Mouse (Mus musculus) small intestine, adult 2 months (tissue): ENCODE measurements around the gene Klf6. TPM values are rescaled to one million over a fixed set of nuclear protein-coding genes. Genes with fewer than 3 reads are reported as not detected.
A peak's percentile ranks its signal among the peaks of the same experiment; 100 is the strongest.

Experiments used
- H3K27ac ChIP-seq: fragments of 200-500 bp; 2 replicates; pipeline ENCODE4 v1.5.1; 2012; ENCODE audit warnings: low read depth, low read length, control low read depth, inconsistent platforms; ENCODE audit not compliant: insufficient read depth
- H3K27me3 ChIP-seq: fragments of 200-500 bp; 2 replicates; pipeline ENCODE4 v1.6.1; 2012; ENCODE audit warnings: mild to moderate bottlenecking, moderate library complexity, low read length, inconsistent platforms; ENCODE audit not compliant: control insufficient read depth, insufficient read depth
- H3K36me3 ChIP-seq: fragments of 200-500 bp; 2 replicates; pipeline ENCODE4 v1.6.1; 2012; ENCODE audit warnings: mild to moderate bottlenecking, low read length, control low read depth, inconsistent platforms; ENCODE audit not compliant: control insufficient read depth, insufficient read depth
- H3K4me1 ChIP-seq: fragments of 200-500 bp; 2 replicates; pipeline ENCODE4 v1.6.1; 2012; ENCODE audit warnings: low read length, inconsistent platforms, mixed read lengths; ENCODE audit not compliant: control insufficient read depth, insufficient read depth, insufficient read length
- H3K4me3 ChIP-seq: fragments of 200-500 bp; 2 replicates; pipeline ENCODE4 v1.5.1; 2012; ENCODE audit warnings: low read depth, mild to moderate bottlenecking, control low read depth, inconsistent platforms, low read length, moderate library complexity
- CTCF ChIP-seq: fragments of 200-500 bp; IDR thresholded peaks from 2 replicates; pipeline ENCODE4 v1.5.1; 2012; ENCODE audit warnings: low read depth, mild to moderate bottlenecking, control low read depth, inconsistent platforms, low read length, moderate library complexity, mixed read lengths; ENCODE audit not compliant: insufficient replicate concordance, insufficient read length; ENCODE audit errors: extremely low read depth
- POLR2A ChIP-seq: fragments of 200-500 bp; IDR thresholded peaks from 2 replicates; pipeline ENCODE4 v1.6.1; 2012; ENCODE audit warnings: low read depth, mild to moderate bottlenecking, control low read depth, inconsistent platforms, low read length, moderate library complexity
- WGBS: fragments of 180-500 bp; shearing (Covaris S2); methylation state at CpG from one replicate; pipeline ENCODE4 v1.1.7; 2018; 5-methylcytosine and 5-hydroxymethylcytosine counted together
- polyA plus RNA-seq: library from polyadenylated mRNA; depleted of rRNA; stranded (reverse); fragments of >200 nt; gene quantifications from 2 replicates; pipeline ENCODE4 v1.2.3, GENCODE M21; 2012

Klf6 gene
- polyA plus RNA-seq, 1 experiment, result 44.5 TPM

DNA sequence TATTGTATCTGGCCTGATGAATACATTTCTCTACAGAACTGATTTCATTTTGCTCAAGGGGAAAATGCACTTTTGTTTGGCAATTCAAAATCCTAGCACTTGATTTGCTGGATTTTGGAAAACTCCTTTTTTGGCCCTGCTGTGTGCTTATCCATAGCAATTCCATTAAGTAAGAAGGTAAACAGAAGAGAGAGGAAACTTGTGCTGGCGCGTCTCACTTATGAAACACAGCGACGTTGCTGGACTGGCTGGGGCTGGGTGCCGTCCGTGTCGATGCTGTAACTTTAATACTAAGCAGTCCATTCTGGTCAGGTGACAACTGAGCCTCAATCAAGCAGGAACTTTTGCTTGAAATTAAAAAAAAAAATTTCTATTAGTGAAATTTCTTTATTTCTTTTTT lies 8.6 kb downstream of the Klf6 start:
- H3K36me3 ChIP-seq, result peaks cover 46% of the 10 kb centered on the region
- TF ChIP-seq POLR2A (no peak), CTCF (no peak)
- no peak overlapping the region for H3K4me3 ChIP-seq
- H3K27ac ChIP-seq, result 0 out of 2 replicates have a peak overlapping the region, but pooled peaks have one; percentile 47
- 61% methylated on average over 7 of the region's 7 CpGs for WGBS
- no peaks in the 10 kb centered on the region for H3K27me3 ChIP-seq
- H3K4me1 ChIP-seq, result peaks cover 8% of the 10 kb centered on the region

DNA sequence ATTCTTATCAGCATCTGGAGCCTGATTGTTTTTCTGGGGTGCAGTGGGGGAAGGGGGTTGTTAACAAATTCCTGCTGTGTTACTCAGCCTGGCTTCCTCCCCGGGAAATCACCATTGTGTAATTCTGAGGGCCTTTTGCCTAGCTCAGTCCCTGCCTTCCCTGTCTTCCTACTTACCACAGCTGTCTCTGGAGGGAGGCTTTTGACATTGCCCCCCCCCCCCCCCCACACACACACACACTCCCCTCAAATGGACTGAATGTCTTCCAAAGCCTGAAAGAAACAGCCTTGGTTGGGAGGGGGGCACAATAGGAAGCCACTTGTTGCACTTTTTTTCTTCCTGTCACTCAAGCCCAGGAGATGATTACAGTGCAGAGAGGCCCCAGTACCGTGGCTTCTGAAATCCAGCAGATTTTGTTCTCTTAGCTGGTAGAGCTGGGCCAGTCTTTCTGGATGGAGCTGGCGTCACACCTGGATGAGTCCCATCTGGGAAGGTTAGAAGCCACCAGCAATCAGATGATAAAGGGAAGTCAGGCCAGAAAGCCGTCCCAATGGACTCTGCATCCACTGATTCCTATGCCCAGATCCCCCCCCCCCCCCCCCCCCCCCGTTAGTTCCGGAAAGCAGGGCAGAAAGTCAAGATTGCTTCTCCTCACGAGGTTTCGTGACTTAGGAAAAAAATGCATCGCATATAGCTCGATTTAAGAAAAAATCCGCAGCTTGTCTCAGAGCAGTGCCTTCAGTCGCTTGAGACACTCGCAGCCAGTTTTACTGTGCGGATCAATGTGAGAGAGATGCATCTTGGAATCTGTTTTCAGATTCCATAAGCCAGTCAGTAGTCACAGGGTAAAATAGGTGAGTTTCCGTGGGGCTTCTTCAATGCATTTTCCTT lies 9.3 kb downstream of the Klf6 start:
- H3K4me1 ChIP-seq, result peaks cover 2% of the 10 kb centered on the region; the same call in 1 of the 2 replicates
- H3K36me3 ChIP-seq, result peaks cover 38% of the 10 kb centered on the region
- H3K4me3 ChIP-seq, result no peak overlapping the region
- WGBS, result 58% methylated on average over 15 of the region's 15 CpGs
- H3K27me3 ChIP-seq, result no peaks in the 10 kb centered on the region
- no peak overlapping the region for H3K27ac ChIP-seq
- TF ChIP-seq CTCF (no peak), POLR2A (no peak)

DNA sequence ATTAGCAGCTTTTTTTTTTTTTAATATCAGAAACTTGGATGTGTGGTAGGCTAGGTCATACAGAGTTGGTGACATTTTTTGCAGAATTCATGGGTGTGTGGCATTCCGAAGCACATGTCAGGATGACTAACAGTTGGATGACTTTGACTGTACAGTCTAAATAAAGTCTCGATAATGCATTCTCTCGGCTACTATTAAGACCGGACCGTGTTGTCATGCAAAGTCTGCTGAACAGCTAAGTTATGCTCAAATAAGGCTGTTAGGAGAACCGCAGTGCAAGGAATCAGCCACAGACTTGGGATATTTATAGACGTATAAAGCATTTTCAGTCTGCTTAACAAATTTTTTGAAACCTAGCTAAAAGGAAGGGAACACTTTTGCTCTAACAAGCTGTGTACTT lies 10.1 kb downstream of the Klf6 start:
- no peaks in the 10 kb centered on the region for H3K4me1 ChIP-seq
- 79% methylated on average over 7 of the region's 7 CpGs for WGBS
- no peak overlapping the region for H3K4me3 ChIP-seq
- H3K27me3 ChIP-seq, result no peaks in the 10 kb centered on the region
- TF ChIP-seq POLR2A (no peak), CTCF (no peak)
- no peak overlapping the region for H3K27ac ChIP-seq
- peaks cover 30% of the 10 kb centered on the region for H3K36me3 ChIP-seq

GRCm38 (mm10) chr13:5873681-5874080 lies 12.4 kb downstream of the Klf6 start:
- 93% methylated on average over 3 of the region's 3 CpGs for WGBS
- H3K4me1 ChIP-seq, result no peaks in the 10 kb centered on the region

GRCm38 (mm10) chr13:5875478-5875877 lies 14.2 kb downstream of the Klf6 start:
- H3K36me3 ChIP-seq, result no peaks in the 10 kb centered on the region
- 88% methylated on average over 3 of the region's 3 CpGs for WGBS

More at GRCm38 (mm10) chr13:5873681-5874080, 12.4 kb downstream of the Klf6 start:
- no peak overlapping the region for H3K4me3 ChIP-seq
- H3K36me3 ChIP-seq, result peaks cover 8% of the 10 kb centered on the region
- H3K27ac ChIP-seq, result no peak overlapping the region
- TF ChIP-seq POLR2A (no peak), CTCF (no peak)
- H3K27me3 ChIP-seq, result no peaks in the 10 kb centered on the region

DNA sequence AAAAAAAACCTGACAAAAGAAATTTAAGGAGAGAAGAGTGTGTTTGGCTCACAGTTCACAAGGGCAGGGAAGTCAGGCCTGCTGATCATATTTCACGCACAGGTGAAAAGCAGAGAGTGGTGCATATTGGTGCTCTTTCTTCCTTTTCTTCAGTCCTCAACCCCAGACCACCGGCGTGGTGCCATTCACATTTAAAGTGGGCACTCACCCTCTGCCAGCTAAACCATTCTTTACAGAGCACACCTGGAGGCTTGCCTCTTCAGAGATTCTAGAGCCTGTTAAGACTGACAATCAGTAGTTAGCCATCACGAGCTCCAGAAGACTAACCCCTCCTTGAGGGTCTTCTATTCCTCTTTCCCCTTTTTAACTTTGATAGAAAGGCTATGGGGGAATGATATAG lies 17.5 kb downstream of the Klf6 start:
- 77% methylated on average over 4 of the region's 4 CpGs for WGBS
- Histone ChIP-seq H3K4me3 (no peak overlapping the region), H3K36me3 (no peaks in the 10 kb centered on the region), H3K27me3 (no peaks in the 10 kb centered on the region), H3K27ac (no peak overlapping the region), H3K4me1 (no peaks in the 10 kb centered on the region)
- TF ChIP-seq POLR2A (no peak), CTCF (no peak)

More at GRCm38 (mm10) chr13:5875478-5875877, 14.2 kb downstream of the Klf6 start:
- no peak for TF ChIP-seq POLR2A
- no peak for TF ChIP-seq CTCF
- H3K4me1 ChIP-seq, result no peaks in the 10 kb centered on the region
- no peaks in the 10 kb centered on the region for H3K27me3 ChIP-seq
- no peak overlapping the region for H3K27ac ChIP-seq
- no peak overlapping the region for H3K4me3 ChIP-seq

GRCm38 (mm10) chr13:5886810-5887209 lies 25.5 kb downstream of the Klf6 start:
- no peaks in the 10 kb centered on the region for H3K27me3 ChIP-seq
- WGBS, result 90% methylated on average over 4 of the region's 4 CpGs

More at GRCm38 (mm10) chr13:5886810-5887209, 25.5 kb downstream of the Klf6 start:
- Histone ChIP-seq H3K4me1 (0 out of 2 replicates have a peak, but pooled peaks cover 2% of the 10 kb centered on the region), H3K36me3 (no peaks in the 10 kb centered on the region), H3K4me3 (no peak overlapping the region), H3K27ac (no peak overlapping the region)
- TF ChIP-seq CTCF (no peak), POLR2A (no peak)
